Mouse (Mus musculus): ENCODE measurements around the gene Park7.

GRCm38 (mm10) chr4:150963711-150964110 is 49.5 kb upstream of the Park7 start:
- TF ChIP-seq CTCF (IDR thresholded peaks at IDR 0.05; ENCODE audit: low read depth) (no peak), EP300 (IDR thresholded peaks at IDR 0.05; ENCODE audit: low read depth) (no peak)
